Mouse (Mus musculus) midbrain, postnatal 0 days (tissue): ENCODE measurements around the gene Prkce. TPM values are rescaled to one million over a fixed set of nuclear protein-coding genes. Genes with fewer than 3 reads are reported as not detected.

Experiments
- ATAC-seq: fragments of 200-750 bp; cut with Nextera tagmentation; 2 replicates; pipeline ENCODE4 v1.8.0; 2017; ENCODE audit warnings: moderate number of reproducible peaks, mild to moderate bottlenecking, moderate TSS enrichment, moderate library complexity; ENCODE audit not compliant: low FRiP score
- DNase-seq: peaks from one replicate; pipeline ENCODE4 v3.0.0-alpha.2; 2015; ENCODE audit warnings: low spot score
- H3K27ac ChIP-seq: fragments of 300-500 bp; sonication (generic); 2 replicates; pipeline ENCODE4 v1.5.1; 2014; ENCODE audit warnings: low read depth, mild to moderate bottlenecking, low read length, mixed read lengths
- H3K27me3 ChIP-seq: fragments of 300-500 bp; sonication (generic); 2 replicates; pipeline ENCODE4 v1.6.1; 2014; ENCODE audit warnings: low read length, control low read depth, mixed read lengths; ENCODE audit not compliant: insufficient read depth
- H3K36me3 ChIP-seq: fragments of 300-500 bp; sonication (generic); 2 replicates; pipeline ENCODE4 v1.6.1; 2014; ENCODE audit warnings: low read length, control low read depth, mixed read lengths; ENCODE audit not compliant: insufficient read depth
- H3K4me1 ChIP-seq: fragments of 300-500 bp; sonication (generic); 2 replicates; pipeline ENCODE4 v1.6.1; 2014; ENCODE audit warnings: mild to moderate bottlenecking, control low read depth, antibody characterized with exemption, low read length, mixed read lengths; ENCODE audit not compliant: insufficient read depth
- H3K4me2 ChIP-seq: fragments of 300-500 bp; sonication (generic); 2 replicates; pipeline ENCODE4 v1.6.1; 2014; ENCODE audit warnings: low read depth, mild to moderate bottlenecking, low read length, mixed read lengths; ENCODE audit not compliant: poor library complexity, severe bottlenecking
- H3K4me3 ChIP-seq: fragments of 300-500 bp; sonication (generic); 2 replicates; pipeline ENCODE4 v1.5.1; 2014; ENCODE audit warnings: low read depth, mild to moderate bottlenecking, low read length, moderate library complexity
- H3K9ac ChIP-seq: fragments of 300-500 bp; sonication (generic); replicated peaks from 2 replicates; pipeline ENCODE4 v1.6.1; 2014; ENCODE audit warnings: mild to moderate bottlenecking, low read length, moderate library complexity, mixed read lengths; ENCODE audit not compliant: poor library complexity, severe bottlenecking
- H3K9me3 ChIP-seq: fragments of 300-500 bp; sonication (generic); 2 replicates; pipeline ENCODE4 v1.6.1; 2016; ENCODE audit warnings: low read length, control low read depth
- CTCF ChIP-seq: IDR thresholded peaks from 2 replicates; pipeline ENCODE4 v1.5.1; 2016; ENCODE audit warnings: antibody characterized with exemption, mild to moderate bottlenecking
- WGBS: fragments of 180-500 bp; shearing (Covaris S2); extraction: QIAGEN DNeasy Blood & Tissue Kit; methylation state at CpG from one replicate; pipeline ENCODE4 v1.1.7; 2014; 5-methylcytosine and 5-hydroxymethylcytosine counted together
- polyA plus RNA-seq: library from polyadenylated mRNA; unstranded; fragments of >200 nt; fragmentation: Nextera tagmentation; extraction: Ambion mirVana; gene quantifications from 2 replicates; pipeline ENCODE4 v1.2.1, GENCODE M21; 2015
- total RNA-seq: library from RNA; depleted of rRNA; stranded (reverse); fragments of >200 nt; gene quantifications from 2 replicates; pipeline ENCODE4 v1.2.3, GENCODE M21; 2014

Prkce gene
- total and polyA plus RNA-seq, 2 experiments from 2014 or later: 61.0 to 64.5 TPM

DNA sequence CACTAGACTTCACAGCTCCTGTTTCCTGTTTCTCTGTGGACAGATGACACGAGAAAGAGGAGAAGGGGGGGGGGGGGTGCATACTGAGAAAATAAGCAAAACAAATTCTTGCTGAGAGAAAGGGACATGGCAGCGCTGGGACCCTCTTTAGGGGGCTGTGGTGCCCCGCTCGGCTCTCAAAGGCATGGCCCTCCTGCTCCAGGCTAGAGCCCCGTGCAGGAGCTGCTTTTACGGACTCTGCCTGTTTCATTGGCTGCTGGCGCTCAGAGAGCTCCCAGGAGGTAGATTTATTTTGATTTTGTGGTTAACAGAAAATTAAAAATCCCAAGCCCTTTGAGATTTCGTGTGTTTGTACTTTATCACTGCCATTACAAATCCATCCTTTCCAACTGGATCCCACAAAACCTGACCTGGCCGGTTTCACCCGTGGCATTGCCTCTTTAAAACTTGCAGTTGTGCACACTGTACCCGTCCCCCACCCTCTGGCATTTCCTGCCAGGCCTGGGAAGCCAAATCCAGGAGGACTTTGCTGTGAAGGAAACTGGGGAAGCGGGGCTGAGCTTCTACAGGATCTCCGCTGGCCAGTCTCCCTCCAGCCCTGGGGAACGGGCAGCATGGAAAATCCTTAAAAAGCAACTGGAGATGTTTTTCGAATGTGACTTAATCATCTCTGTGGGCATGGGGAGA is 331.9 kb downstream of the Prkce start:
- H3K36me3 ChIP-seq: no peaks in the 10 kb centered on the region
- 70% methylated on average over 15 of the region's 15 CpGs for WGBS
- no peak overlapping the region for H3K9ac ChIP-seq
- no peaks in the 10 kb centered on the region for H3K9me3 ChIP-seq
- no peaks in the 10 kb centered on the region for H3K4me1 ChIP-seq
- no peaks in the 10 kb centered on the region for H3K27me3 ChIP-seq
- DNase-seq: no peak
- TF ChIP-seq CTCF: no peak
- H3K4me3 ChIP-seq: no peak overlapping the region
- no peak overlapping the region for H3K27ac ChIP-seq
- ATAC-seq: no peak
- H3K4me2 ChIP-seq: no peak overlapping the region

DNA sequence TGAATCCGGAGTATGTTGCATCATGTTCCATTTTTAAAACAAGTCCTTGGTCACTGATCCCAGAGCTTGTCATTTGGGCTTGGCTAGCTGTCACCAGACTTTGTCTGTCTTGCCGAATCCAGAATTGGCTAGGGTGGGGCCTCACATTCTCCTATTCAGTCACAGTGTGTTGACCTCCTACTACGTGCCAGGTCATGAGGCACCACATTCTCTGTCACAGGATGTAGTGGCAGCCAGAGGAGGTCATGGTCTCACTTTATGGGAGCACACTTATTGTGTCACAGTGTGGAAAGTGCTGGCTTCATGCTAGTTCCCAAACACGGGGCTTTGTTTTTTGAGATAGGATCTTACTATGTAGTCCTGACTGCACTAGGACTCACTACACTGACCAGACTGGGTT is 333.8 kb downstream of the Prkce start:
- H3K9me3 ChIP-seq: no peaks in the 10 kb centered on the region
- H3K9ac ChIP-seq: no peak overlapping the region
- no peak overlapping the region for H3K4me2 ChIP-seq
- no peak overlapping the region for H3K4me3 ChIP-seq
- 90% methylated on average over 4 of the region's 4 CpGs for WGBS
- no peaks in the 10 kb centered on the region for H3K36me3 ChIP-seq
- H3K27ac ChIP-seq: no peak overlapping the region
- H3K27me3 ChIP-seq: no peaks in the 10 kb centered on the region
- TF ChIP-seq CTCF: no peak
- ATAC-seq: no peak
- DNase-seq: no peak
- H3K4me1 ChIP-seq: no peaks in the 10 kb centered on the region

DNA sequence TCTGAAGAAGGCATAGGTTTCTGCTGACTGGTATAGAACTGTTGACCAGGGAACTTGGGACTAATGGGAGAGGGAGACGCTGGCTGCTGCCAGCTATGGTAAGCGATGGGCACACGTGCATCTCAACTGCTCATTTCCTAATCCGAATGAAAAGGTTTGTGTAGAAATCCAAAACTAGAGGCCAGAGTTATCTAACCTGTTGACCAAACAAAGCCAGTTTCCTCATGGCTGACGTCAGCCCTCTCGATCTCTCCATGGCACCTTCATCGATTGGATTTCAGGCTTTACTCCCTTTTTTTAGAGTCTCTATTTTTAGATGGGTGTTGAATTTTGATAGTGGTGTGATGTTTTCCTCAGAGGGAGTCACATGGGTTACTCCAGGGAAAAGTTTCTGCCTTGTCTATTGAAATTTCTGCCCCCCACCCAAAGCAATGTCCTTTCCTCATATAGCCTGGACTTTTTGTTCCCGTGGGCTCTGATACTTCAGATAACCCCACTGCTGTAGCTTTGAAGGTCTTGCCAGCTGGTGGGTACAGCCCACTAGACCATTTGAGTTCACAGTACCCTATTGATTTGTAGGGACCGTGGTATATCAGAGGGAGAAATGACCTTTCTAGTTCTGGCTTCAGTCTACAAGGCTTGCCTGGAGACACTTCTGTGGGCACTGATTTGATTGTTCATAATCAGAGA is 335.8 kb downstream of the Prkce start:
- no peak overlapping the region for H3K9ac ChIP-seq
- WGBS: 96% methylated on average over 9 of the region's 9 CpGs
- no peak for TF ChIP-seq CTCF
- ATAC-seq (no peak), DNase-seq (no peak)
- no peak overlapping the region for H3K27ac ChIP-seq
- no peaks in the 10 kb centered on the region for H3K36me3 ChIP-seq
- H3K4me3 ChIP-seq: no peak overlapping the region
- H3K9me3 ChIP-seq: no peaks in the 10 kb centered on the region
- H3K4me1 ChIP-seq: no peaks in the 10 kb centered on the region
- no peaks in the 10 kb centered on the region for H3K27me3 ChIP-seq
- H3K4me2 ChIP-seq: no peak overlapping the region

DNA sequence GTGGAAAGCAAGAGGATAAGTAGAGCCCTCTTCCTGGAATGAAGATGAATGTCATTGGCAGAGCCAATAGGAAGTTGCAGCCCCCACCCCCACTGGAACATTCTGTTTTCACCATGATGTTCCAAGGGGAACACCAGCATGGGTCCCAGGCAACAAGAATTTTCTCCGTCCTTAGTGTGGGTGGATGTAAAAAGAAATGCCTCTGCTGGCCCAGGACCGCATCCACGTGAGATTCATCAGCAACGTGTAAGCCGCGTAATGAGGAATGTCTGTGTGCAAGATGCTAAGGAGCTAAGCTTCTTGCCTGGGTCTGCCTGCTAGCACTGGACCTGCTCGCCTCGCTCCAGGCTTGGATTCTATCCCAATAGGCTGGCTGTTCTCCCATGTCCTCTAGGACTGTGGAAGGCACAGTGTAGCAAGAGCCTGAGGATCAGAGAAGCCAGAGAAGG is 337.6 kb downstream of the Prkce start, which contains the start of gene Gm10309:
TSS of gene Gm10309 (minus strand) at position 50 of the 449 bp plus-strand sequence.
- Histone ChIP-seq H3K27ac (no peak within 1 kb of the TSS), H3K9me3 (no peaks in the 10 kb centered on the region), H3K4me3 (no peak within 1 kb of the TSS), H3K4me2 (no peak within 1 kb of the TSS), H3K4me1 (no peaks in the 10 kb centered on the region), H3K27me3 (no peaks in the 10 kb centered on the region), H3K9ac (no peak within 1 kb of the TSS), H3K36me3 (no peaks in the 10 kb centered on the region)
- peak; percentile 14 for DNase-seq
- TF ChIP-seq CTCF: no peak
- ATAC-seq: no peak
- 81% methylated on average over 8 of the region's 8 CpGs for WGBS

DNA sequence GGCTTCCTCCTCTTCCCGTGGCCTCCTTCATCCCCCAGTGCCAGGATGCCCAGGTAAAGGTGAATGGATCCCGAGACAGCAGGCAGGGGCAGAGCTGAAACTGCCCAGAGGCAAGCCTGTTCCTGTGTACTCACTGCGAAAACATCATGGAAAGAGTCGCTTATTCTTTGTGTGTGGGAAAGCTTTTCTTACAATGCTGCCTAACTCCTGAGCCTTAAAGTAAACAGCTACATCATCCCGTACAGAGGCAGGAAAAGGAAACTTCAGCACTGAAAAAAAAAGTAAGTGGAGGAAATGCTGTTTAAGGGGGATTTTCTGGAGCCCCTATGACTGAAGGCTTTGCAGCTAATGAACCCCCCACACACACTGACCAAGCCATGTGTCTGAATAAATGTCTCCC is 339.3 kb downstream of the Prkce start:
- H3K36me3 ChIP-seq: no peaks in the 10 kb centered on the region
- WGBS: 82% methylated on average over 5 of the region's 5 CpGs
- H3K9ac ChIP-seq: no peak overlapping the region
- no peaks in the 10 kb centered on the region for H3K27me3 ChIP-seq
- no peak for DNase-seq
- TF ChIP-seq CTCF: no peak
- no peak for ATAC-seq
- H3K27ac ChIP-seq: no peak overlapping the region
- no peak overlapping the region for H3K4me3 ChIP-seq
- H3K4me1 ChIP-seq: no peaks in the 10 kb centered on the region
- H3K9me3 ChIP-seq: no peaks in the 10 kb centered on the region
- no peak overlapping the region for H3K4me2 ChIP-seq
